Mouse (Mus musculus) olfactory bulb, adult 2 months (tissue): ENCODE measurements around the gene Aar2.

Experiments used
- CTCF ChIP-seq: fragments of 200-500 bp; IDR thresholded peaks from 2 replicates; pipeline ENCODE4 v1.5.1; 2012; ENCODE audit warnings: low read depth, mild to moderate bottlenecking, low read length, moderate library complexity; ENCODE audit not compliant: insufficient read depth
- POLR2A ChIP-seq: fragments of 200-500 bp; IDR thresholded peaks from 2 replicates; pipeline ENCODE4 v1.6.1; 2012; ENCODE audit warnings: mild to moderate bottlenecking, low read depth, low read length, moderate library complexity; ENCODE audit not compliant: insufficient read depth

DNA sequence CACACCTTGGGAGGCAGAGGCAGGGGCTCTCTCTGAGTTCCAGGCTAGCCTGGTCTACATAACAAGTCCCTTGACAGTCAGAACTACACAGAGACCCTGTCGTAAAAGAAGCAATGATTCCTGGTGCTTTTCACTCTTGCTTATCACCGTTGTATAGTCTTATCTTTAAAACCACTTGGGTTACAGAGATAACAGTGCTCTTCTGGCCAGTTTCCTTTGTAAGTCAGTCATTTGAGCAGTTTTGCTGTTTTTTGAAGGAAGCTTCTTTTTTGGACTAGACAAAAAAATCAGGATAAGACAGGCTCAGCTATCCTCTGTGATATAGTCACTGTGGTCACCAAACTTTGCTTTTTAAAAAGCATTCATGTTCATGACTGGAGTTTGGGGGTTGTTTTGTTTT, 14.4 kb downstream of the Aar2 start:
- TF ChIP-seq CTCF: no peak
- no peak for TF ChIP-seq POLR2A
